Mouse (Mus musculus): ENCODE measurements around the gene Samd4b.

Gene Samd4b

GRCm38 (mm10) chr7:28587644-28588043 is 10.3 kb downstream of the Samd4b start:
- no peak for DNase-seq

- no peak for DNase-seq
These were observed 11.1 kb downstream of the Samd4b start for GRCm38 (mm10) chr7:28586663-28587411.

- no peak for DNase-seq
These were observed 12.9 kb downstream of the Samd4b start for GRCm38 (mm10) chr7:28585001-28585400.

- DNase-seq, result no peak
These were observed 13.5 kb downstream of the Samd4b start for GRCm38 (mm10) chr7:28584468-28584867.

- no peak for DNase-seq
These were observed 14.2 kb downstream of the Samd4b start for GRCm38 (mm10) chr7:28583570-28584344.

- DNase-seq, result no peak
These were observed 15.1 kb downstream of the Samd4b start for GRCm38 (mm10) chr7:28582841-28583240.

- no peak for DNase-seq
These were observed 16.2 kb downstream of the Samd4b start for GRCm38 (mm10) chr7:28581721-28582120.

- no peak for DNase-seq
These were observed 18.1 kb downstream of the Samd4b start for GRCm38 (mm10) chr7:28579826-28580225.

GRCm38 (mm10) chr7:28578543-28579053 is 19.3 kb downstream of the Samd4b start:
- no peak for DNase-seq

- no peak for DNase-seq
These were observed 20.0 kb downstream of the Samd4b start for GRCm38 (mm10) chr7:28577826-28578542.

GRCm38 (mm10) chr7:28576271-28576914 is 21.6 kb downstream of the Samd4b start:
- DNase-seq, result peak in 1 of 2 experiments; percentile 48

GRCm38 (mm10) chr7:28575597-28575996 is 22.3 kb downstream of the Samd4b start:
- no peak for DNase-seq

GRCm38 (mm10) chr7:28573236-28573635 is 24.7 kb downstream of the Samd4b start:
- DNase-seq, result no peak

GRCm38 (mm10) chr7:28572689-28573088 is 25.3 kb downstream of the Samd4b start:
- DNase-seq, result no peak

GRCm38 (mm10) chr7:28570982-28571682 is 26.8 kb downstream of the Samd4b start:
- no peak for DNase-seq

GRCm38 (mm10) chr7:28570291-28570981 is 27.5 kb downstream of the Samd4b start:
- DNase-seq, result peak; percentile 67 to 71

GRCm38 (mm10) chr7:28568253-28568652 is 29.7 kb downstream of the Samd4b start:
- peak; percentile 65 to 72 for DNase-seq

- no peak for DNase-seq
These were observed 30.4 kb downstream of the Samd4b start for GRCm38 (mm10) chr7:28567539-28567938.

- no peak for DNase-seq
These were observed 32.5 kb downstream of the Samd4b start for GRCm38 (mm10) chr7:28565407-28565806.

GRCm38 (mm10) chr7:28562951-28563350 is 35.0 kb downstream of the Samd4b start:
- peak; percentile 41 to 48 for DNase-seq

- DNase-seq, result peak; percentile 63 to 68
These were observed 35.6 kb downstream of the Samd4b start for GRCm38 (mm10) chr7:28562371-28562770.
